In genomic region chr16:98022657-98023345, GRCm38 (mm10) we compare ENCODE assay signal across 8 mouse cellular contexts. TPM values are rescaled to one million over a fixed set of nuclear protein-coding genes. Genes with fewer than 3 reads are reported as not detected.
DNase-seq lines count a peak whose midpoint lies in the region; ATAC-seq and TF ChIP-seq lines count a peak whose summit lies in the region.
"Had no signal": no experiment of that assay in that cellular context is flagged by ENCODE, and none has a peak within 500 bp of the region (broad histone marks: within the 10 kb centered on the region; RNA-seq: fewer than 3 reads in every experiment).

No protein-coding gene starts in this region.

- H3K4me2 ChIP-seq in lung, postnatal 0 days (replicated peaks; ENCODE audit: low read depth, low read length): no peak overlapping the region

- no peak for TF ChIP-seq EP300 in lung, postnatal 0 days (IDR thresholded peaks at IDR 0.05)

- ATAC-seq in lung, postnatal 0 days: no peak

- H3K4me1 ChIP-seq in lung, postnatal 0 days (ENCODE audit: insufficient read depth, low read depth, low read length): no peaks in the 10 kb centered on the region
- H3K4me1 ChIP-seq: midbrain, embryonic 10.5 days had no signal

- intact Hi-C loops in heart, postnatal 10 days (cut with DNase I): no loop called here

- DNase-seq in lung, postnatal 0 days (ENCODE audit: low spot score): peak; percentile 31
- DNase-seq in lung, postnatal 36 days: no peak
- peak; percentile 50 for DNase-seq in R1 (ENCODE audit: low read depth, low spot score)
- peak; percentile 45 for DNase-seq in embryo, embryonic 9.5 days (ENCODE audit: extremely low spot score)
- DNase-seq in splenic B cell, adult 2 months (ENCODE audit: low read depth, low spot score): peak; percentile 56
- no peak for DNase-seq in heart, adult 18-20 months
- no peak for DNase-seq in heart, postnatal 10 days

- H3K9me3 ChIP-seq in lung, postnatal 0 days (ENCODE audit: low read length): no peaks in the 10 kb centered on the region

- H3K36me3 ChIP-seq in lung, postnatal 0 days (ENCODE audit: insufficient read depth, low read length): no peaks in the 10 kb centered on the region
- no peaks in the 10 kb centered on the region for H3K36me3 ChIP-seq in splenic B cell, adult 2 months (ENCODE audit: control insufficient read depth, insufficient read depth, low read length, poor library complexity, severe bottlenecking)

- no peak overlapping the region for H3K4me3 ChIP-seq in lung, postnatal 0 days (ENCODE audit: low read depth, low read length)
- H3K4me3 ChIP-seq: midbrain, embryonic 10.5 days had no signal

- H3K9ac ChIP-seq in lung, postnatal 0 days (replicated peaks; ENCODE audit: low read depth): no peak overlapping the region

- H3K27me3 ChIP-seq in lung, postnatal 0 days (replicated peaks; ENCODE audit: insufficient read depth, low read length): no peaks in the 10 kb centered on the region
- H3K27me3 ChIP-seq in splenic B cell, adult 2 months (ENCODE audit: control insufficient read depth, insufficient read depth, low read length, poor library complexity, severe bottlenecking): no peaks in the 10 kb centered on the region

- no peak overlapping the region for H3K27ac ChIP-seq in lung, postnatal 0 days (ENCODE audit: low read length)
- H3K27ac ChIP-seq: midbrain, embryonic 10.5 days had no signal

- 79% methylated on average over 2 of the region's 2 CpGs for WGBS in lung, postnatal 0 days

- TF ChIP-seq CTCF in lung, postnatal 0 days (IDR thresholded peaks at IDR 0.05): peak; percentile 57

RNA-seq across cellular contexts. Expression of gene B230307C23Rik, which starts 25.7 kb away (rescaled TPM):
- polyA plus RNA-seq in lung, postnatal 0 days (2015; fragmentation: Nextera tagmentation; extraction: Ambion mirVana): 19.4 and 19.8 TPM in 2 replicates
- total RNA-seq in heart, adult 18-20 months (2021): 1 to 10 TPM; 3.4 to 6.6 TPM
- total RNA-seq in heart, postnatal 10 days (2021): 1 to 10 TPM; 7.9 to 9.0 TPM

RNA-seq across cellular contexts. Expression of gene A630089N07Rik, which starts 59.4 kb away (rescaled TPM):
- polyA plus RNA-seq in lung, postnatal 0 days (2015; fragmentation: Nextera tagmentation; extraction: Ambion mirVana): 2.6 and 3.8 TPM in 2 replicates
- total RNA-seq in heart, adult 18-20 months (2021): 1 to 10 TPM; 2.2 to 2.8 TPM
- total RNA-seq in heart, postnatal 10 days (2021): 1 to 10 TPM; 2.9 to 3.8 TPM

Comparison
In these comparisons a context has a peak if more than half of its experiments do, and no peak if none do; other contexts are left out.
1. DNase-seq: peak in lung, postnatal 0 days (single experiment), R1 (single experiment), embryo, embryonic 9.5 days (single experiment) and splenic B cell, adult 2 months (single experiment); none in lung, postnatal 36 days (single experiment), heart, adult 18-20 months (0 of 2) and heart, postnatal 10 days (0 of 2).